Mouse (Mus musculus): ENCODE measurements around the gene 9230112D13Rik.

Gene 9230112D13Rik

DNA sequence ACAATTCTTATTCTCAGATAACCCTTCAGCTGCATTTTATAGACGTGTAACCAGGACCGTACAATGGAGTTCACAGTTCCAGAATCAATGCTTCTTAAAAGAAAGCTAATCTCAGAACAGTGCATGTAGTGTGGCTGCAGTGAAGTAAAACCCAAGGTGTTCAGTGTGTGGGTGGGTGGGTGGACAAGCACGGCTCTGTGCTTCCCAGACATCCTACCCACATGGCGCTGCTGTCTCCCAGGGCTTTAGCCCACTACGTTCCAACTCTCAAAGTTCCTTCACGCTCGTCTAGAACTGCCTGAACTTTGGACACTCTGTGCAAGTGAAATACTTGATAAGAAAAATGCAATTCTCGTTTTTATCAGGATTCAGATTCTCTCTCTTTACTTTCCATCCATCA is at the start of gene 9230112D13Rik:
Gene 9230112D13Rik (minus strand): TSS at position 101 of the 400 bp plus-strand sequence.
- DNase-seq (ENCODE audit: low spot score in 2 of 2) = no peak

DNA sequence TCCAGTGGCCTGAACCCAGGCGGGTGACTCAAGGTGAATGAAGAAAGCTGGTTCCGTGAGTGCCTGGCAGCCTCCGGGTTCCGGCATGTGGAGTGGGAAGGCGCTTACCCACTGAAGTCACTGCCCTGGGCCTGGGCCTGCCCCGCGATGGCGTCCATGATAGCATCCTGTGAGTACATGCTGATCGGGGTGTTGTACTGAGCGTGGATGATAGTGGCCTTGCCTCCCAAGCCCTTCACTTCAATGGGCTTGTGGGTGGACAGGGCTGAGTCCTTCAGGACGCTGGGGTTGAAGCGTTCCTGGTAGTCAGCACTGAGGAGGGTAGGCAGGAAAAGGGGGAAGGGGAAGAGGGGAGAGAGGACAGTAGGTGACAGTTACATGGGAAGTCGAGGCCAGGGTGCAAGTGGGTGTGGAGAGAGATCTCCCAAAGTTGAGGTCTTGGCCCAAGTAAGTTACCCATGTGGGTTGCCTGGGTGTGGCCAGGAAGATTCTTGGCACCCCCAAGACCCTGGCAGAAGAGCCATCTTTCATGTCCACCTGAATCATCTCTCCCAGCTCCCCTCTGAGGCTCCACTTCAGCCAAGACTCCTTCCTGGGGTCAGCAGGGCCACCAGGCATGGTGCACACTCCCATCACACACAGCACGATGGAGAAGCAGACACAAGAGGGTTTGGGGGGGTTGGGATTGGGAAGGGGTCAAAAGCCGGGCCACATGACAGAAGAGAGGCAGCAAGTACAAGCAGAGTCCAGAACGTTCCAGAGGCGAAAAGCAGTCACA is 49.2 kb upstream of the 9230112D13Rik start:
- no peak for DNase-seq (ENCODE audit: low spot score in 2 of 2)

DNA sequence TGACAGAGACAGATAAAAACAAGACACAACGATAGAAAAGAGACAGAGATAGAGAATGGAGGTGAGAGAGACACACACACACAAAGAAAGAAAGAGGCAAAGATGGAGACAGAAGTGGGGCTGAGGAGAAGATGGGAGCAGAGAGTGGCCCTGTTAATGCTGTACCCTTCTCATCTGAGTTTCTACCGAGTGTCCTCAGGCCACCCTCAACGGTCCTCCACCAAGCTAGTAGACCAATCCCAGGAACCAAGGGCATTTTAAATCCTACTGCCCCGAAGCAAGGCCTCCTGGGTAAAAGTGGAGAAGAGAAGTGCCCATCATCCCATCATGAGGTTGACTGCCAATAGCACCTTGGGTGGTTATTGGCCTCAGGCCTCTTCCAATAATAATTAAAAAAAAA is 48.3 kb upstream of the 9230112D13Rik start:
- no peak for DNase-seq (ENCODE audit: low spot score in 2 of 2)

DNA sequence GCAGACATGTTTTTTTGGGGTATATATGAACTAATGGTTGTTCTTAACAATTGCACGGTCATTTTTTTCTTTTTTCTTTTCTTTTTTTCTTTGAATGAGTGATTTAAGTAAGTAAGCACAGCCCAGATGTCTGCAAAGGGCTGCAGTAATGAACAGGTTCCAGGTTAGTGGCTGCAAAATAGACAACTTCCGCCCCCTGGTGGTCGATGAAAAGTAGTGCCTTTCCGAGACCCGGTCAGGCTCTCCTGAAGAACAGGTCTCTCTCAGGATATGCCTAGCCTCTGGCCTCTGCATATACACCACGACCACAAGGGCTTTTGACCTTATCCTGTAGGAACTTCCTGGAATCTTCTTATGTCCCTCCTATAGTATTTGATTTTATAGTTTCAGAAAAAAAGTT is 47.7 kb upstream of the 9230112D13Rik start:
- peak; percentile 42 to 83 for DNase-seq (ENCODE audit: low spot score in 2 of 2)

DNA sequence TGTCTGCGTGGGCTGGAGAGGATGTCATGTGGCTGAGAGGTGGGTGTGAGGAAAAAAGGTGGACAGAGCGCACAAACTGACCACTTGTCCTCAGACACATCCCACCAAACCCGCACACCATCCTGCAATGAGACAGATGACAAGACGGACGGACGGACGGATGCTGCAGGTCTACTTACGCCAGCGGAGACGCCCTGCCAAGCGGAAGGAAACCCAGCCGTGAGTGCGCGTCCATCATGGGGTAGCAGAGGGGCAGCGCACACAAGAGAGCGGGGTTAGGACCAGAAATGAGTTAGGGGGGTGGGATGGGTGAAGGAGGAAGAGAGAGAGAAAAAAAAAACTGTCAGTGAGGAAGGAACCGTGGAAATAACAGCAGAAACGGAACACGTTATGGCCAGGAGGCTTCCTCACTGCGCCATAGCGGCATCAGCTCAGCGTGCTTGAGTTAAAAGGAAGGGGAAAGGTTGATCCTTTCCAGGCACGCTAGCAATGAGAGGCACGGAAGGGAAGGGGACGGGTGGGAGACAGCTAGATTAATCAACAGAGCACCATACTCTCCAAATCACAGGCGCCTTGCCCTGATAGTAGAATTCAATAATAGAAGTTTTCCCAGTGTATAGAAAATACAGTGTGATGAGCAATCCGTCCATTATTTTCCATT is 47.1 kb upstream of the 9230112D13Rik start:
- DNase-seq (ENCODE audit: low spot score in 2 of 2) = no peak

DNA sequence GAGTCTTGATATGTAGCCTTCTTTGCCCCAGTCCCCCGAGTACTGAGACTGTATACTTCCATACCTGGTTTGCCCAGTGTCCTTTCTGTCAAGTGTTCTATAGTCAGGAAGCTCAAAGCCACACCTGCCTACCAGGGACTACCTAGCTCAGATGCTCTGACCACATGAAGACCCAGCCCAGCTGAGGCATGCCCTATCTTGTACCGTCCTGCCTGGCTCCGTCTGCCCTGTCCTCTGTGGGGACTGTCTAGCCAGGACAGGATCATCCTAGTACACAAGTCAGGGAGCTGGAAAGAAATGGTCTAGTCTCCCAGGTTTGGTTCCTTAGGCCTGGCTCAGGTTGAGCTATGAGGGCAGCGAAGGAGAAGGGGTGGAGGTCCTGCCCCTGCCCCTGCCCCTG is 46.0 kb upstream of the 9230112D13Rik start:
- no peak for DNase-seq (ENCODE audit: low spot score in 2 of 2)

DNA sequence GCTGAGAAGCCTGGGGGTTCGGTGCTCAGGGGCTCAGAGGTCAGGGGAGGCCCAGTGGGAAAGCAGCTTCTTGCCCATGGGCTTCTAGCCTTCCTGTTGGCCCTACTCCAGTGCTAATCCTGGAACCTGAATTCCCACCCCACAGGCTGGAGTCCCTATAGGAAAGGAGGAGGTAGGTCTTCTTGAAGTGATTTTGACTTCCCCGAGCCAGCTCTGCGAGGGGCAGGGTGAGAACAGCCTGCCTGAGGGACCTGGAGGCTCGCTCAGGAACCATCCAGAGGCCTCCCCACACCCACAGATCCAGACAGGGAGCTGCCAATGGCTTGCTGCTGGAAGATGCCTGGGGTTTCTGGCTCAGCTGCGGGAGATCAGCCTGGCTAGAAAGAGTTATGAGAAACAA is 45.1 kb upstream of the 9230112D13Rik start:
- DNase-seq (ENCODE audit: low spot score in 2 of 2) = no peak

DNA sequence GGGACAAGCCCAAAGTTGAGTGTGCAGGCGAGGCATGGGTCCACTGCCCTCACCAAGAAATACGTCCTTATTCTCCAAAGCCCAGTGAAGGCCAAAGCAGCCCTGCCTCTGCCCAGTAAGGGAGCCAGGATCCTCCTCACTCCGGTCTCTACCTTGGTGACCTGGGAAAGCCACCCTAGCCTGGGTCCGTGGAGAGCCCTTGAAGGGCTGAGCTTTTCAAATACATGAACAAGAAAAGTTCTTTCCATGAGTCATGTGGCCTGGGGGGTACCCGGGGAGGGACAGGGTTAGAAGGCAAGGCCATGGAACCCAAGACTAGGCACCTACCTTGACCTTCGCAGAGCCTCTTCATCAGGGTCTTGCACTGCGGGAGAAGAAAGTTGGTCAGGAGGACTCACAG is 43.9 kb upstream of the 9230112D13Rik start:
- DNase-seq (ENCODE audit: low spot score in 2 of 2) = no peak

DNA sequence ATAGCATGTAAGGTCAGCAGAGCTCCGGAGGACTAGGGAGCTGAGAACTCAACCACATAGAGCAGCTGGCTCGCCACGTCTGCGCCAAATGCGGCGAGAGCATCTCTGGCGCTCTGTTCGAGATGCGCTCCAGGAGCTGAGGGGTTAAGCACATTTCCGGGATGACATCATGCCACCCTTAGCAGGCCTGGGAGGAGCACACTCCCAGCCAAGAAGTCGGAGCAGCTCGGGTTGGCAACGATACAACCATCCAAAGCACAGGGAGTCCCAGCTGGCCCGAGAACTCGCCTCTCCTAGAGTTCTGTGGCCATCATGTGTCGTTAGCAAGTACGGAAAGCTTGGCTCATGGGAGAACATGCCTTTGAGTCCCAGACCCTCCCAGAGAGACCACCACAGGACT is 43.1 kb upstream of the 9230112D13Rik start:
- DNase-seq (ENCODE audit: low spot score in 2 of 2) = no peak

DNA sequence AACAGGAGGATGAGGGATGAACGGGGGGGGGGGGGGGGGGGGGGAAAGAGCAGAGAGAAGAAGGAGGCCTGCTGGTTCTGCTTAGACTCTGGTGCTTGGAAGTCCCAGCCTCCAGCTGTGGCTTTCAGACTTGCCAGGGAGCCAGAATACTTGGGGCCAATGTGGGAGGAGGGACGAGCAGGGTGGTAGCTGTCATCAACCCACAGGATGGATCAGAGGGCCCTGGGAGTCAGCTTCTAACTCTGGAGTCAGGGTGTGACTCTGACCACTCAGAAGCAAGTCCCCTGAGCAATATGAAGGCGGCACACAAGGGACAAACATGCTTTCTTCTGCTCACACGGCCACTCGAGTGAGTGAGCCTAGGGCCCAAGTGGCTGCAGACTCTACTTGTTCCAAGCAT is 42.0 kb upstream of the 9230112D13Rik start:
- no peak for DNase-seq (ENCODE audit: low spot score in 2 of 2)

DNA sequence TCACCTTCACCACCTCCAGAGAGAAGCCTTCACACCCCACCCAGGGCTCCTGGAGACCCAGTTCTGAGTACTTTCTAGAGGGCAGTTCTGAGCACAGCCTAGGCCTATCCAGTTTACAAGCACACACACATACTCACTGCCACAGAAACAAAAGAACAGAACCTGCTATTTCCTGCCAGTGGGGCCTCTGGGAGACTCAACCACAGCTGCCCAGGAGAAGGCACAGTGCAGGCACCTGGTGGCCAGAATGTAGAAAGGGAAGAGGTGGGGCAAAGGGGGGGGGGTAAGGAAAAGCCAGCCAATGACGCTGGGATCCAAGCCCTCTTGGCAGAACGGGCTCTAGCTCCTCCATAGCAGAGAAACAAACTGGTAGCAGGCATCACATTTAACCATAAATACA is 39.8 kb upstream of the 9230112D13Rik start:
- DNase-seq (ENCODE audit: low spot score in 2 of 2) = no peak

DNA sequence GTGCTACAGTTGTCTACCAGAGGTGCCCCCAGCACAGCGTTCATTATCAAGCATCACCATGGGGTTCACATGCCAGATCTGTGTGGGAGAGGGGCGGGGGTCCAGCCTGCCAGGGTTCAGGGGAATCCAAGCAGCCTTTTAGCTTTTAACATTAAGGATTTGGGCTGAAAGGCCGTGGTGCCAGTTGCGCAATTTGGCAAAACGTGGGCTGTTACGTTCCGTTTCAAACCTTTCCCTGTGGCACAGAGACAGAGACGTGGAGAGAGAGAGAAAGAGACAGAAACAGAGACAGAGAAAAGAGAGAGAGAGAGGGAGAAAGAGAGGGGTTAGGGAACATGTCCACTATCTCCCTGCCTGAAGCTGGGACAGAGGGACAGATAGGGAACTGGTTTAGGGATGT is 39.0 kb upstream of the 9230112D13Rik start:
- DNase-seq (ENCODE audit: low spot score in 2 of 2) = no peak

DNA sequence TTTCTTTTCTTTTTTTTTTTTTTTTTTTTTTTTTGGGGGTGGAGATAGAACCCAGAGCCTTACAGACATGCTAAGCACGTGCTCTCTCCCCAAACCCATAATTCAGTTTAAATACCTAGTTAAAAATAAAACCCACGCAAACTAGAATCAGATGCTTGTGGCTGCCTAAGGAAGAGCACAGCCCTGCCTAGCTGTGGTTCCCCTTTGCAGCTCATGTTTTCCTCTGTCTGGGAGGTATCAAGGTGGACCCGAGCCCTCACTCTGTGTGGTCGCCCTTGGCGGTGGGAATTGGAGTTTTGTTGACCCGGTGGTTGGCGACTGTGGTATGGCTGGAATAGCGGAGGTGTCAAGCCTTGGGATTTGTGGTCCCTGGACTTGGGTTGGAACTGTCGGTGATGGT is 36.3 kb upstream of the 9230112D13Rik start:
- no peak for DNase-seq (ENCODE audit: low spot score in 2 of 2)

DNA sequence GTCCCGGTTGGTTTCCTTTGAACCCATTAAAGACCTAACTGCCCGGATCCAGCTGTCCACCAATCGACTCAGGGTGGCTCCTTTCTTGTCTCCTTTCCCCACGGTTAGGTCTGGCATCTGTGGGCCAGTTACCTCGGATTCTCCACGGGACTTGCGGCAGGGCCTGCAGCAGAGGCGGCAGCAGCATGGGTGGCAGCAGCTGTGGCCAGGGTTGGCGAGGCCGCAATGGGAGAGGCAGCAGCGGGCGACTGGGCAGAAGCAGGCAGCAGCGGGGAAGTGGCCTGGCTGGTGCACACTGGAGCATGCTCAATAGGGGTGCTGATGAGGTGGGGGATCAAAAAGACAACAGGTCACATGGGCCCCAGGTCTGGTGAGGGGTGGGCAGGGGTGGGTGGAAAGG is 32.6 kb upstream of the 9230112D13Rik start:
- no peak for DNase-seq (ENCODE audit: low spot score in 2 of 2)

DNA sequence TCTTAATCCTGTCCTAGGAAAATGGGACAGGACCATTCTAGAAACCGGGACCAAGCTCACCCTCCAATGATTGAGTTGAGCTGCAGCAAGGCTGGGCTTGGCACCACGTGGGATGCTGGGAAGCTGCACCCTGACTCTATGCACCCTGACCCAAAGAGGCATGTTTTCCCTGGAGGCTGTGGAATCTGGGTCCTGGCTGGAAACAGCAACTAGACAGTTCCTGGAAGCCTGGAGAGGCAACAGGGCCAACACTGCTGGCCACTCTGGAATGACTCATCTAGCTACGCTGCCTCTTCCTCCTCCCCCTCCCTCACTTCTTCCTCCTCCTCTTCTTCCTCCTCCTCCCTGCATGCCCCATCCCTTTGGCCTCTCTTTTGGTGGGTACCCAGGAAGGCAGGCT is 31.4 kb upstream of the 9230112D13Rik start:
- no peak for DNase-seq (ENCODE audit: low spot score in 2 of 2)

DNA sequence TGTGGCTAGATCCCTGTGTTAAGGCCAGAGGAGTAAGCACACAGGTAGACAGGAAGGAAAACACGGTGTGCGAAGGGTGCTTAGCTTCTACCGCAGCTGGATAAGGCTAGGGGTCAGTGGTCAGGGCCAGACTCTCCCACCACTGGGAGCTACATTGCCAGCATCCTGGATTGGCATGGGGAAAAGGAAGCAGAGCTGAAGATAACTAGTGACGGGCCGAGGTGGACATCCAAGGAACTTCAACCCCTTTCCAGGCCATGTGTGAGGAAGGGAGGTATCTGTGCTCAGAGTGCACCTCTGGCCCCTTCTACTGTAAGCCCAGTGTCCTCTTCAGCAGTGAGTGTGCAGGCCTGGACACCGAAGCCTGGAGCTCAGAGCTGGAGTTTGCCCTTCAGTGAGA is 30.9 kb upstream of the 9230112D13Rik start:
- no peak for DNase-seq (ENCODE audit: low spot score in 2 of 2)

DNA sequence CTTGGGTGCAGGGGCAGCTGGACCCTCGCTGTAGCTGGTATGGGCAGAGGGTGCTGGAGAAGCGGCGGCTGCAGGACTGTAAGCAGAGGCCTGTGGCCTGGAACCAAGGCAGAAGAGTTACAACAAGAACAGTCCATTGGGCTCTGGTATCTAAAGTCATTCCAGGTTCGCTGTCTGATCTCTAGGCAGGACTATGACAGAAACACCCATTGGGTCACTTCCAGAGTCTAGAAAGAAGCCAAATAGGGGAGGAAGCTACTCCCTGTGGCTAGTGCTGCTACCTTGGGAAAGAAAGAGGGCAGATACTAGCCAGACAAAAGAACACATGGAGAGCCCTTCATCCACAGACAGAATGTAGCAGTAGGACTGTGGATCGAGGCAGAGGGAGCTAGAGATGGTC is 29.6 kb upstream of the 9230112D13Rik start:
- no peak for DNase-seq (ENCODE audit: low spot score in 2 of 2)

DNA sequence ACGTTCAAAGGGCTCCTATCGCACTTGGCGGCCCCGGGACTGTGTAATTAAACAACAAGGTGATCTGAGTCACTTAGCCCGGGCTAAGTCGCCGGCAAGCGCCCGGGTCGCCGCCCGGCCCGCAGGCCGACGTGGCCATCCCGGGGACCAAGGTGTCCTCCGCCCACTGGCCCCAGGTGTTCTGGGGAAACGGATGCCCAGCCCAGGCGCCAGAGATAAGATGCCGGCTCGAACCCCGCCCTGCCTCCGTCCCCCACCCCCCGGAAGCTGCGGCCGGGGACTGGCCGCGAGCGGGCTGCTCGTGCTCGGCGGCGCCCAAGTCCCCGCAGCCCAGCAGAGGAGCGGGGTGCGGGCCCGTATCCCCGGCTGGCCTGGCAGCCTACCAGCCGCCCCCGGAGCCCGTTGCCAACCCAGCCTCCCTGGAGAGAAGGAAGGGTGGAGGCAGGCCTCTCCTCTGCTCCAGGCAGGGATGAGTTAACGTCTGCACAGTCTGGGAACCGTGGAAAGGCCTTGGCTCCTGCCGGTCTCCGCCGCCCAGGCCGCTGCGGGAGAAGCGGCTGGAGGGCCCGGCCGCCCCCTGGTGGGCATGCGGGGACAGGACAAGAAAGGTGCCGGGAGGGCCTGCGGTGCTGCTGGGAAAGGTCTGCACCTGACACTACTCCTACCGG is 26.5 kb upstream of the 9230112D13Rik start:
- DNase-seq (ENCODE audit: low spot score in 2 of 2) = peak; percentile 46 to 83

DNA sequence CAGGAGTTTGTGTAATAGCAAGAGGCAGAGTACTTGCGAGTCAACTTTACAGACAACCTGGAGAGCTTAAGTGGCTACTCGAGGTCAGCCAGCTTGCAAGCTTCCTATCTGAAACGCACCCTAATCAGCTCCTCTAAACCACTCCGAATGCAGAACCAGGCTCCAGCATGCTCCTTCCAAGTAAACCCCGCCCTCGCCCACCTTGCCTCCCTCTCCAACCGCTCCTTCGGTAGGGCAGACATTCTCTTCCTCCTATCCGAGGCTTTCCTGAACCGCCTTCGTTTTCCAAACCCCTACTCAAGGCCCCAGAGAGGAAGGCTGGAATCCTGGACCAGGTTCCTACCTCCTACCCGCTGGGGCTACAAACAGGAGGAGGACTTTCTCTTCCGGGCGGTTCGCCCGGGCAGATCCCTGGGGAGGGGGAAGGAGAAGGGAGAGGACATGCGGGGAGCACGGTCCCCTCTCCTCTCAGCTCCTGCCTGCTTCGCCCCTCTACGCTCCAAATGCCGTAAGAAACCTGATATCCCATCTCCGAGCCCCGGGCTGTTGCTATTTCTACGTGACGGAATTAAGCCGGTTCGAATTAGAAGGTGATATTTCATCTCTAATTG is 25.9 kb upstream of the 9230112D13Rik start:
- peak; percentile 10 to 58 for DNase-seq (ENCODE audit: low spot score in 2 of 2)

DNA sequence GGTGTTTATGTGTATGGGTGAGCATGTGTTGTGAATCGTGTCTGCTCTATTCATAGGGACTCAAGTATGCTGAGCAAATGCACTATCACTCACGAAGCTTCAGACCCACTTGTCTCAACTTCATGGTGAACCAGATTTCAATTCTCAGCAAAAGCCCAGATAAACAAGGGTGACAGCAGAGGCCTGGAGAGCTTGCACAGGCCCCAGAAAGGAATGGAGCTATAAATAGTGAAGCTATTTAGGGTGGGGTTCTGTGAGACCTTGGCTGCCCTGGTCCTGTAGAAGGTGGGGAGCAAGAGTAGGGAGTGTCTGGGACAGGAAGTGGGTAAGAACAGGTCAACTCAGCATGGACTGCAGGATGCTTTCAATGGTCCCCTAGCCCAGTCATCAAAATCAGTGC is 21.9 kb upstream of the 9230112D13Rik start:
- no peak for DNase-seq (ENCODE audit: low spot score in 2 of 2)

DNA sequence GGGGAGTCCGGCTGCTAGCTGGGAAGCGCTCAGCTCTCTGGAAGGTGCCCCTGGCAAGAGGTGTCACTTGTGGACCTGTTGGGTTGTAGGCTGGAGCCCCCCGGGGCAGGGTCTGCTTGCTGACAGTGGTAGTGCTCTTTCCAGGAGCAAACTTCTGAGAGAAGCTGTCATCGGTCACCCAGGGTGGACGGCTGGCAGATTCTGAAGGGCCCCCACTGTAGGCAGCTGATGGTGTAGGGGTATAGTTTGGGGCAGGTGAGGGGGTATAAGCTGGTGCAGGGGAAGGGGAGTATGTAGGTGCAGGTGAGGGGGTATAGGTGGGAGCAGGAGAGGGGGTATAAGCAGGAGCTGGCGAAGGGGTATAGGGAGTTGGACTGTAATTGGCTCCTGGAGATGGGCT is 21.4 kb upstream of the 9230112D13Rik start:
- no peak for DNase-seq (ENCODE audit: low spot score in 2 of 2)

DNA sequence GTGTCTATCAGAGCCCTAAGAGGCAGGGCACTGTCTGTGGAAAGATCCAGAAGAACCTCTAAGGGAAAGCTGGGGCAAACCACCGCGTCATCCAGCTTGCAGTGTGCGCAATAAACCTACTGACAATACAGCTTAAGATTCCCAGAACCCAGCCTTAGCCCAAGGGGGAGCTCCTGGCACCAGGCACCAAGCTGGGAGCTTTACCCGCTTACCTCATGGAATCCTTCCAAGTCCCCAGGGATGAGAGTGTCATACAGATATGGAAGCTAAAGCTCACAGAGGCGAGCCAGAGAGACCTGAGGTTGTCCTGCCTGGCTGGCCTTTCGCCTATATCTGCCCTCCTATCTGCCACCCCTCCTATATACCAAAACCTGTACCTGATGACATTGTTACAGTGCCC is 21.0 kb upstream of the 9230112D13Rik start:
- DNase-seq (ENCODE audit: low spot score in 2 of 2) = no peak

DNA sequence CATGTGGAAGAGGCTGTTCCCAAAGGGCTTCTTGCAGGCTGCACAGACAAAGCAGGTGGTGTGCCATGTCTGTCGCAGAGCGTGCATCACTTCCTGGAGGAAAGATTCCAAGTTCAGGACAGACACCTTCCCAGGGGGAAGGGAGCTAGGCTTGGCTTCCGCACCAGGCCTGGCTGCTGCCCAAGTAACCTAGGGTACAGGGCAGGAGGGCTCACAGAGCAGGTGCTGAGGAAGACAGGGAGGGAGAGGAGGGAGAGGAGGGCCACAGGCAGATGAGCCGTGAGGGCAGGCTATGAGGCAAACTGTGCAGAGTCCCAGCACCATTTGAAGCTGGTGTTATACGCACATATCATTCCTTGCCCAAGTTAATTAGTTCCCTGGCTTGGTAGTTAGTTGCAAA is 19.3 kb upstream of the 9230112D13Rik start:
- no peak for DNase-seq (ENCODE audit: low spot score in 2 of 2)

Data from spleen, postnatal 4 days (tissue).